Mouse (Mus musculus): Measurements from ENCODE around the gene Npff.

GRCm38 (mm10) chr15:102505073-102505769, 19.5 kb downstream of the Npff start:
- TF ChIP-seq CTCF (IDR thresholded peaks at IDR 0.05; ENCODE audit: low read depth, low read length) (no peak), POLR2A (IDR thresholded peaks at IDR 0.05; ENCODE audit: borderline replicate concordance, low read depth, low read length) (no peak)
